Mouse (Mus musculus) embryonic facial prominence, embryonic 10.5 days (tissue): ENCODE results near the gene Nlrx1. TPM values are rescaled to one million over a fixed set of nuclear protein-coding genes. Genes with fewer than 3 reads are reported as not detected.
"Not testable (repeated sequence)": the region's sequence is repeated elsewhere in the genome, so short reads cannot be mapped to it uniquely, and the experiment has no call there.

Experiments
- DNase-seq: peaks from one replicate; pipeline ENCODE4 v3.0.0-alpha.2; 2017; ENCODE audit warnings: low spot score
- H3K27ac ChIP-seq: fragments of 300-500 bp; sonication (generic); replicated peaks from 2 replicates; pipeline ENCODE4 v1.5.1; 2016; ENCODE audit warnings: mild to moderate bottlenecking
- H3K27me3 ChIP-seq: fragments of 300-500 bp; sonication (generic); replicated peaks from 2 replicates; pipeline ENCODE4 v1.6.1; 2016; ENCODE audit warnings: low read depth, mild to moderate bottlenecking; ENCODE audit not compliant: poor library complexity, severe bottlenecking
- H3K36me3 ChIP-seq: fragments of 300-500 bp; sonication (generic); replicated peaks from 2 replicates; pipeline ENCODE4 v1.6.1; 2016; ENCODE audit warnings: mild to moderate bottlenecking, moderate library complexity
- H3K4me1 ChIP-seq: fragments of 300-500 bp; sonication (generic); 2 replicates; pipeline ENCODE4 v1.6.1; 2016
- H3K4me3 ChIP-seq: fragments of 300-500 bp; sonication (generic); 2 replicates; pipeline ENCODE4 v1.5.1; 2016; ENCODE audit warnings: mild to moderate bottlenecking, moderate library complexity
- H3K9me3 ChIP-seq: fragments of 300-500 bp; sonication (generic); 2 replicates; pipeline ENCODE4 v1.6.1; 2016; ENCODE audit warnings: mild to moderate bottlenecking
- WGBS: fragments of 180-500 bp; shearing (Covaris S2); methylation state at CpG from one replicate; pipeline ENCODE4 v1.1.7; 2016; 5-methylcytosine and 5-hydroxymethylcytosine counted together
- polyA plus RNA-seq: library from polyadenylated mRNA; unstranded; fragments of >200 nt; fragmentation: Nextera tagmentation; extraction: Ambion mirVana; gene quantifications from 2 replicates; pipeline ENCODE4 v1.2.1, GENCODE M21; 2016

Gene Nlrx1
- polyA plus RNA-seq, result 1.9 and 2.4 TPM in 2 replicates

GRCm38 (mm10) chr9:44268432-44268831, at the start of gene Nlrx1:
Gene Nlrx1 (minus strand): TSS chr9:44268599.
- 83% methylated on average over 6 of the region's 6 CpGs for WGBS

DNA sequence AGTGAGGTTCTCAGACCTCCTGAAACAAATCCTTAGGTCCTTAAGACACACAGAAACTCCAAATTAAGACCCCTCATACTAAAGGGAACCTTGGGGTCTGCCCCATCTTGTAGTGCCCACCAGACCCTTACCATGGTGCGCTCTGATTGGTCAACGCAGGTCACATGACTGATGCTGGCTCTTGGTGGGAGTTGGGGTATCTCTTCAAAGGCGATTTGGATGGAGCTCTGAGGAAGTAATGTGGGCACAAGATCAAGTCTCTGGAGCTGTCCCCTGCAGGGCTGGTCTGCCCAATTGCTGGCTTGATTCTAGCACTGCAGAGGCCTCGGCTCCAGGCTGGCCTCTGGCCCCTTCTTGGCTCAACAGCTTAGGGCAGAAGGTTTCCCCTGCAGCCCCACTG, 49.1 kb upstream of the Nlrx1 start:
- 71% methylated on average over 4 of the region's 4 CpGs for WGBS
- Histone ChIP-seq H3K27ac (no peak overlapping the region), H3K36me3 (peaks cover 47% of the 10 kb centered on the region), H3K9me3 (no peaks in the 10 kb centered on the region), H3K4me1 (peaks cover 33% of the 10 kb centered on the region), H3K27me3 (peaks cover 15% of the 10 kb centered on the region), H3K4me3 (no peak overlapping the region)
- DNase-seq, result no peak

More at GRCm38 (mm10) chr9:44268432-44268831, at the start of gene Nlrx1:
- Histone ChIP-seq H3K27ac (peak within 1 kb of the TSS; percentile 82), H3K27me3 (peaks cover 18% of the 10 kb centered on the region), H3K9me3 (no peaks in the 10 kb centered on the region), H3K36me3 (no peaks in the 10 kb centered on the region), H3K4me1 (peaks cover 11% of the 10 kb centered on the region), H3K4me3 (peak within 1 kb of the TSS; percentile 60)
- DNase-seq, result no peak

DNA sequence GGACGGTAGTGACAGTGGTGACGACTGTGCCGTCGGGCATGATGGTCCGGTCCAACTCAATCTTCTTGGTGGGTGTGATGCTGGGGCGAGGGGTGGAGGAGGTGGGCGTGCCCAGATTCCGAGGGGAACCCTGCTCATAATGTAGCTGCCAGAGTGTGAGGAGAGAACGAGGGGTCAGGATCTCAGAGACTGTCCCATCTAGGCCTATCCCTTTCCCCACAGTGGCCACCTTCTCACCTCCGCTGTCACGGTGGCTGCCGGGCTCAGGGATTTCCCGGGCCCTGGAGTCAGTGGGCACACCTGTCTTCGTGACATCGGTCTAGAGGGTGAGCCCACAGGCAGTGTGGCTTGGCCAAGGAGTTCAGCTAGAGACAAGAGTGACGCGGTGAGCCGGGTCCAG, 46.5 kb upstream of the Nlrx1 start:
- 91% methylated on average over 18 of the region's 18 CpGs for WGBS
- DNase-seq, result no peak
- Histone ChIP-seq H3K27me3 (peaks cover 36% of the 10 kb centered on the region), H3K4me1 (peaks cover 40% of the 10 kb centered on the region), H3K9me3 (no peaks in the 10 kb centered on the region), H3K4me3 (no peak overlapping the region), H3K36me3 (peaks cover 48% of the 10 kb centered on the region), H3K27ac (no peak overlapping the region)

DNA sequence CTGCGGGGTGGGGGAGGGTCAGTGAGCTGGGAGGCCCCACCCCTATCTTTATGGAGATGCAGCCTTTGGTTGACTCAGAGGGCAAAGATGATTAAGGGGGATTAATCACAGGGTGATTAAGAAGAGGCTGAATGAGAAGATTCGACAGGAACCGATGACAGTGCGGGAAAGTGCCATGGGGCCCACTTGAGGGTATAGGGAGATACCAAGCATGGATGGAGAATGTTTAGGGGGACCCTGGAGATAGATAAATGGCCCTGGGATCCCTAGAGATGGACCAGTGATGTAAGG, 45.8 kb upstream of the Nlrx1 start:
- Histone ChIP-seq H3K4me3 (no peak overlapping the region), H3K9me3 (no peaks in the 10 kb centered on the region), H3K27me3 (peaks cover 36% of the 10 kb centered on the region), H3K36me3 (peaks cover 48% of the 10 kb centered on the region), H3K4me1 (peaks cover 36% of the 10 kb centered on the region), H3K27ac (no peak overlapping the region)
- WGBS, result 68% methylated on average over 4 of the region's 4 CpGs
- DNase-seq, result no peak

DNA sequence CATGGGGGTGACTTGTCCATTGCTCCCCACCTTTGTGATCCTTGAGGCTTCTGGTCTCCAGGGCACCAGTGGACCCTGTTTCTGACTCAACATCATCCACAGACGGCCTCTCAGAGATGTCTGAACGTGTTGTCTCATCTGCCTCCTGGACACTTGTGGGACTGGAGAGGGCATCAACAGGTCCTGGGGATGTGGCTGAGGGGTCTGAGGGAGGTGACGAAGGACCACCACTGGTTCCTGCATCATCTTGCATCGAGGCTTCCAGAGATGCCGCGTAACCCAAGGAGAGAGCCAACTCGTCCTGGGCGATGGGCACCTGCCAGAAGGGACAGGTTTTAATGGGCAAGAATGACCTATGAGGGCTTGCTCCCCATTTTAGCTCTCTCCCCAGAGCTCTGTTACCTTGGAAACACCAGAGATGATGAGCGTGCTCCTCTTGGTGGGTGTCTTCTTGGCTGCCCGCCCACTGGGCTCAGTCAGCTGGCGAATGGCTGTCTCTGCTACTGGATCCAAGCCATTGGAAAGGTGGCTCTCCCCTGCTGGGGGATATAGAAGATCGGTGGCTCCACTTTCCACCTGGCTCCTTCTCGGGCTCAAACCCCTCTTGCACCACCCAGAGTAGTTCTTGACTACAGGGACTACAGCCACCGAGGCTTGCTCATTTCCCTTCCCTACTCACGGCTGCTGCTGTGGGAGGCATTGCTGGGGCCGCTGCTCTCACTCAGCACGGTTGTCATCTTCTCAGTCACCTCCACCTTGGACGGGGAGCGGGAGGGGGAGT, 45.3 kb upstream of the Nlrx1 start:
- H3K36me3 ChIP-seq, result peaks cover 48% of the 10 kb centered on the region
- peaks cover 31% of the 10 kb centered on the region for H3K27me3 ChIP-seq
- peaks cover 30% of the 10 kb centered on the region for H3K4me1 ChIP-seq
- H3K4me3 ChIP-seq, result no peak overlapping the region
- no peak for DNase-seq
- H3K27ac ChIP-seq, result no peak overlapping the region
- WGBS, result 80% methylated on average over 19 of the region's 19 CpGs
- no peaks in the 10 kb centered on the region for H3K9me3 ChIP-seq

- Histone ChIP-seq H3K36me3 (peaks cover 41% of the 10 kb centered on the region), H3K27ac (peak overlapping the region; percentile 60), H3K27me3 (peaks cover 26% of the 10 kb centered on the region), H3K4me1 (peaks cover 17% of the 10 kb centered on the region), H3K9me3 (no peaks in the 10 kb centered on the region), H3K4me3 (peak overlapping the region; percentile 30)
- DNase-seq, result peak; percentile 32
- 8% methylated on average over 27 of the region's 27 CpGs for WGBS
These were observed 43.0 kb upstream of the Nlrx1 start for GRCm38 (mm10) chr9:44311136-44312134.

DNA sequence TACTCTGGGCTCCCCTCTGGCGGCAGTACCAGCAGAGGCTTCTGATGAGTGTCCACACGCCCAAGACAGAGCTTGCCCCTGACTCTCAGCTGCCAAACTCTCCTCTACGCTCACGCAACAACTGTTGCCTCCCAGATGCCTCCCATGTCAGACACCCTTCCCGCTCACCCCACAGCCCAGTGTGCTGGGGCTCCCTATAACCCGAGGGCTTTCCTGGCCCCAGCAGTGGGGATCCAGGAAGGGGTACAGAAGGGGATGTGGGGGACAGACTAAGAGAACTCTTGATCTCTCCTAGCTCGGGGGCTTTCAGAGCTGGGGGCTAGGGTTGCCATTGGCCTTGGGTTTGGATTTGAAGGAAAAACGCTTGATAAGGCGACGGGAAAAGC, 42.3 kb upstream of the Nlrx1 start:
- DNase-seq, result no peak
- no peaks in the 10 kb centered on the region for H3K9me3 ChIP-seq
- H3K36me3 ChIP-seq, result peaks cover 34% of the 10 kb centered on the region
- H3K4me1 ChIP-seq, result peaks cover 17% of the 10 kb centered on the region
- WGBS, result 21% methylated on average over 10 of the region's 10 CpGs
- H3K27ac ChIP-seq, result peak overlapping the region; percentile 60; the same call in 1 of the 2 replicates
- peaks cover 26% of the 10 kb centered on the region for H3K27me3 ChIP-seq
- peak overlapping the region; percentile 30 for H3K4me3 ChIP-seq

DNA sequence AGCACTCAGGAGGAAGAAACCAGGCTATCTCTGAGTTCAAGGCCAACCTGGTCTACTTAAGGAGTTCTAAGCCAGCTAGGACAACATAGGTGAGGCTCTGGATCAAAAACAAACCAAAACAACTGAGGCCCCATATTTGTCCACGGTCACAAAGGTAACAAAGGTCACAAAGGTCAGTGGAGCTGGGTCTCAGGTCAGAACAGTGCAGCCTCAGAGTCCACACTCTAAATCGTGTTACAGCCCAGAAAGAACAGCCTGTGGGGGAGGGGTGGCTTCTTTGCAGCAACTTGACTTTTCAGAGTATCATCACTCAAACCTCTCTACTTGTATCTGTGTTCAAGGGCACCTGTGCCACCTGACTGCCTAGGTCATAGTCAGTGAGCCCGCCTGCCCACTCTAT, 41.4 kb upstream of the Nlrx1 start:
- no peak overlapping the region for H3K27ac ChIP-seq
- H3K4me1 ChIP-seq, result peaks cover 19% of the 10 kb centered on the region
- peaks cover 24% of the 10 kb centered on the region for H3K36me3 ChIP-seq
- H3K27me3 ChIP-seq, result peaks cover 26% of the 10 kb centered on the region
- H3K4me3 ChIP-seq, result no peak overlapping the region
- DNase-seq, result no peak
- H3K9me3 ChIP-seq, result no peaks in the 10 kb centered on the region
- WGBS, result 60% methylated on average over 3 of the region's 3 CpGs

DNA sequence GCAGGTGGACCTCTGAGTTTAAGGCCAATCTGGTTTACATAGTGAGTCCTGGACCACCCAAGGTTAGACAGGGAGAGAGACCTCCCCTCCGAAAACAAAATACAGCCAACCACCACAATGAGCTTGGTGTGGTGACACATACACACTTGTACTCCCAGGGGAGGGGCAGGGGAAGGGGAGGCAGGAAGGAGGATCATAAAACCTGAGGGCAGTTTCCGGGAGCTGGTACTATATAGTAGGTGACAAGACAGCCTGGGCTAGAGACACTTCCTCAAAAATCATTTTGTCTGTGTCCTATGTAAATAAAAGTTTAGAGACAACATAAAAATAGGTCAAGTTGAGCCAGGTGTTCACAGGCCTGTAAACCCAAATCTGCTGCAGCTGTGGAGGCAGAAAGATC, 38.8 kb upstream of the Nlrx1 start:
- H3K4me1 ChIP-seq, result peaks cover 33% of the 10 kb centered on the region
- H3K9me3 ChIP-seq, result no peaks in the 10 kb centered on the region
- H3K27ac ChIP-seq, result no peak overlapping the region
- peaks cover 19% of the 10 kb centered on the region for H3K27me3 ChIP-seq
- DNase-seq, result no peak
- 87% methylated on average over 2 of the region's 2 CpGs for WGBS
- H3K4me3 ChIP-seq, result no peak overlapping the region
- peaks cover 8% of the 10 kb centered on the region for H3K36me3 ChIP-seq

DNA sequence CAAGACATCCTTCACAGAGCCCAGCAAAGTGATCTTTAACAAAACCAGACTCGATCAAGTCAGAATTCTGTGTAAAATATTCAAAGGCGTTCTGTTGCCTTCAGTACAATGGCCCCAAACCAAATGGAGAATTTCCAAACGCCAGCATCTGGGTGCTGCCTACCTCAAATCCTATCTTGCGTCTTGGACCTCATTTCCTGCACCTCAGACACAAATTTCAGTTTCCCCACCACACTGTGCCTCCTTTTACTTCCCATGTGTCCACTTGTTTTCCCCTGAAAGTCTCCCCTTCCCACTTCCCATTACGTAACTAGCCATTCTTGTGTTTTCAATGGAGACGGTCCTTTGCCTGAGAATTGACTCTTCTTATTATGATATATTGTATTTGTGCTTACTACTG, 38.1 kb upstream of the Nlrx1 start:
- Histone ChIP-seq H3K36me3 (peaks cover 15% of the 10 kb centered on the region), H3K27ac (no peak overlapping the region), H3K27me3 (peaks cover 13% of the 10 kb centered on the region), H3K4me3 (no peak overlapping the region), H3K4me1 (peaks cover 27% of the 10 kb centered on the region), H3K9me3 (no peaks in the 10 kb centered on the region)
- DNase-seq, result no peak
- 92% methylated on average over 6 of the region's 6 CpGs for WGBS

- peak; percentile 99 for DNase-seq
- under 1% methylated on average over 54 of the region's 54 CpGs for WGBS
- peak within 1 kb of the TSS; percentile 96 for H3K4me3 ChIP-seq
- peak within 1 kb of the TSS; percentile 91 for H3K27ac ChIP-seq
- H3K36me3 ChIP-seq, result peaks cover 24% of the 10 kb centered on the region
- H3K27me3 ChIP-seq, result peaks cover 4% of the 10 kb centered on the region
- H3K9me3 ChIP-seq, result no peaks in the 10 kb centered on the region
- H3K4me1 ChIP-seq, result peaks cover 17% of the 10 kb centered on the region
These were observed 37.2 kb upstream of the Nlrx1 start, which contains the start of gene Hinfp for GRCm38 (mm10) chr9:44305466-44306079. Gene Hinfp (minus strand): TSS chr9:44305671.

DNA sequence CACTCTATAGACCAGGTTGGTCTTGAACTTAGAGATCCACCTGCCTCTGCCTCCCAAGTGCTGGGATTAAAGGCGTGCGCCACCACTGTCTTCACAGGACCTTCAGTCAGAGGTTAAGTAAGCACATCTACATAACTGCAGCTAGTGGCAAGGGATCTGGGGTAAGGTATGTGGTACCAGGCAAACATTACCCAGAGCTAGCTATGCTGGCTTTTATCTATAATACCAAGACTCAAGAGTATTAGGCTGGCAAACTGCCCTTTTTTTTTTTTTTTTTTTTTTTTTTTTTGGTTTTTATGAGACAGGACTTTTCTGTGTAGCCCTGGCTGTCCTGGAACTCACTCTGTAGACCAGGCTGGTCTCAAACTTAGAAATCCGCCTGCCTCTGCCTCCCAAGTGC, 31.6 kb upstream of the Nlrx1 start:
- H3K27me3 ChIP-seq, H3K27ac ChIP-seq, DNase-seq, H3K4me3 ChIP-seq, H3K9me3 ChIP-seq: not testable (repeated sequence)
- Histone ChIP-seq H3K36me3 (peaks cover 77% of the 10 kb centered on the region), H3K4me1 (peaks cover 16% of the 10 kb centered on the region)
- 95% methylated on average over 3 of the region's 3 CpGs for WGBS
